Mouse (Mus musculus): ENCODE measurements around the gene Akap8. TPM values are rescaled to one million over a fixed set of nuclear protein-coding genes. Genes with fewer than 3 reads are reported as not detected.

Gene Akap8
- polyA plus RNA-seq, 1 experiment from 2014 or later: 93.1 TPM

GRCm38 (mm10) chr17:32313892-32314291, 7.1 kb downstream of the Akap8 start:
- H3K4me2 ChIP-seq: no peak overlapping the region

GRCm38 (mm10) chr17:32312801-32313200, 8.2 kb downstream of the Akap8 start:
- Histone ChIP-seq H3K4me3 (no peak overlapping the region), H3K27ac (no peak overlapping the region), H3K4me2 (no peak overlapping the region), H3K4me1 (no peaks in the 10 kb centered on the region), H3K36me3 (peaks cover 99% of the 10 kb centered on the region), H3K9me3 (no peaks in the 10 kb centered on the region), H3K9ac (no peak overlapping the region), H3K27me3 (no peaks in the 10 kb centered on the region)
- no peak for ATAC-seq (ENCODE audit: insufficient number of reproducible peaks, low FRiP score, low TSS enrichment, low read depth)
- WGBS: 97% methylated on average over 8 of the region's 8 CpGs

More at GRCm38 (mm10) chr17:32313892-32314291, 7.1 kb downstream of the Akap8 start:
- Histone ChIP-seq H3K27ac (no peak overlapping the region), H3K27me3 (no peaks in the 10 kb centered on the region), H3K4me1 (peaks cover 5% of the 10 kb centered on the region), H3K9ac (no peak overlapping the region), H3K4me3 (no peak overlapping the region), H3K9me3 (no peaks in the 10 kb centered on the region), H3K36me3 (peaks cover 96% of the 10 kb centered on the region)
- no peak for ATAC-seq (ENCODE audit: insufficient number of reproducible peaks, low FRiP score, low TSS enrichment, low read depth)
- 81% methylated on average over 5 of the region's 5 CpGs for WGBS

- Histone ChIP-seq H3K4me1 (no peaks in the 10 kb centered on the region), H3K4me2 (no peak overlapping the region), H3K27ac (no peak overlapping the region), H3K9ac (no peak overlapping the region), H3K36me3 (peaks cover 95% of the 10 kb centered on the region), H3K27me3 (no peaks in the 10 kb centered on the region), H3K4me3 (no peak overlapping the region), H3K9me3 (no peaks in the 10 kb centered on the region)
- ATAC-seq (ENCODE audit: insufficient number of reproducible peaks, low FRiP score, low TSS enrichment, low read depth): no peak
- WGBS: 89% methylated on average over 4 of the region's 4 CpGs
Measured at GRCm38 (mm10) chr17:32307963-32308362, 13.1 kb downstream of the Akap8 start.

- H3K36me3 ChIP-seq: no peaks in the 10 kb centered on the region
- no peak overlapping the region for H3K4me2 ChIP-seq
- no peak overlapping the region for H3K9ac ChIP-seq
- no peaks in the 10 kb centered on the region for H3K27me3 ChIP-seq
- no peak overlapping the region for H3K4me3 ChIP-seq
- ATAC-seq (ENCODE audit: insufficient number of reproducible peaks, low FRiP score, low TSS enrichment, low read depth): no peak
- no peaks in the 10 kb centered on the region for H3K4me1 ChIP-seq
- no peak overlapping the region for H3K27ac ChIP-seq
- H3K9me3 ChIP-seq: no peaks in the 10 kb centered on the region
- 84% methylated on average over 1 of the region's 1 CpGs for WGBS
Measured at GRCm38 (mm10) chr17:32298125-32298524, 22.9 kb downstream of the Akap8 start.

- Histone ChIP-seq H3K4me3 (no peak overlapping the region), H3K27ac (no peak overlapping the region), H3K9me3 (no peaks in the 10 kb centered on the region), H3K9ac (no peak overlapping the region), H3K4me1 (no peaks in the 10 kb centered on the region), H3K36me3 (no peaks in the 10 kb centered on the region), H3K27me3 (no peaks in the 10 kb centered on the region), H3K4me2 (no peak overlapping the region)
- 85% methylated on average over 2 of the region's 2 CpGs for WGBS
- ATAC-seq (ENCODE audit: insufficient number of reproducible peaks, low FRiP score, low TSS enrichment, low read depth): no peak
Measured at GRCm38 (mm10) chr17:32295901-32296300, 25.1 kb downstream of the Akap8 start.

- no peak overlapping the region for H3K4me2 ChIP-seq
- no peak for ATAC-seq (ENCODE audit: insufficient number of reproducible peaks, low FRiP score, low TSS enrichment, low read depth)
- no peaks in the 10 kb centered on the region for H3K36me3 ChIP-seq
- H3K9ac ChIP-seq: no peak overlapping the region
- no peak overlapping the region for H3K4me3 ChIP-seq
- no peaks in the 10 kb centered on the region for H3K4me1 ChIP-seq
- 80% methylated on average over 4 of the region's 4 CpGs for WGBS
- H3K27ac ChIP-seq: no peak overlapping the region
- no peaks in the 10 kb centered on the region for H3K9me3 ChIP-seq
- no peaks in the 10 kb centered on the region for H3K27me3 ChIP-seq
Measured at GRCm38 (mm10) chr17:32295160-32295559, 25.9 kb downstream of the Akap8 start.

- no peaks in the 10 kb centered on the region for H3K9me3 ChIP-seq
- H3K27me3 ChIP-seq: no peaks in the 10 kb centered on the region
- WGBS: 39% methylated on average over 6 of the region's 6 CpGs
- peak overlapping the region; percentile 99 for H3K27ac ChIP-seq
- H3K4me1 ChIP-seq: peaks cover 19% of the 10 kb centered on the region
- H3K4me2 ChIP-seq: peak overlapping the region; percentile 65
- no peak for ATAC-seq (ENCODE audit: insufficient number of reproducible peaks, low FRiP score, low TSS enrichment, low read depth)
- peak overlapping the region; percentile 94 for H3K4me3 ChIP-seq
- H3K9ac ChIP-seq: peak overlapping the region; percentile 97
- no peaks in the 10 kb centered on the region for H3K36me3 ChIP-seq
Measured at GRCm38 (mm10) chr17:32285138-32285670, 35.8 kb downstream of the Akap8 start.

GRCm38 (mm10) chr17:32284262-32285137, 36.5 kb downstream of the Akap8 start, which contains the start of gene Brd4:
TSS of gene Brd4 (minus strand) at chr17:32284722.
- peak within 1 kb of the TSS; percentile 97 for H3K9ac ChIP-seq

GRCm38 (mm10) chr17:32283771-32284221, 37.2 kb downstream of the Akap8 start:
- H3K9ac ChIP-seq: peak overlapping the region; percentile 97
- ATAC-seq (ENCODE audit: insufficient number of reproducible peaks, low FRiP score, low TSS enrichment, low read depth): peak; percentile 72
- under 1% methylated on average over 27 of the region's 41 CpGs for WGBS
- peak overlapping the region; percentile 94 for H3K4me3 ChIP-seq
- no peaks in the 10 kb centered on the region for H3K36me3 ChIP-seq
- peaks cover 19% of the 10 kb centered on the region for H3K4me1 ChIP-seq
- peak overlapping the region; percentile 65 for H3K4me2 ChIP-seq
- H3K27ac ChIP-seq: peak overlapping the region; percentile 99
- no peaks in the 10 kb centered on the region for H3K27me3 ChIP-seq
- no peaks in the 10 kb centered on the region for H3K9me3 ChIP-seq

More at GRCm38 (mm10) chr17:32284262-32285137, 36.5 kb downstream of the Akap8 start, which contains the start of gene Brd4:
- Histone ChIP-seq H3K27me3 (no peaks in the 10 kb centered on the region), H3K36me3 (no peaks in the 10 kb centered on the region), H3K9me3 (no peaks in the 10 kb centered on the region), H3K4me1 (peaks cover 19% of the 10 kb centered on the region), H3K27ac (peak within 1 kb of the TSS; percentile 99), H3K4me2 (peak within 1 kb of the TSS; percentile 65), H3K4me3 (peak within 1 kb of the TSS; percentile 94)
- peak; percentile 86 for ATAC-seq (ENCODE audit: insufficient number of reproducible peaks, low FRiP score, low TSS enrichment, low read depth)
- under 1% methylated on average over 83 of the region's 100 CpGs for WGBS

GRCm38 (mm10) chr17:32283341-32283740, 37.7 kb downstream of the Akap8 start:
- Histone ChIP-seq H3K4me2 (peak overlapping the region; percentile 65), H3K36me3 (no peaks in the 10 kb centered on the region), H3K4me3 (peak overlapping the region; percentile 94), H3K4me1 (peaks cover 19% of the 10 kb centered on the region), H3K9me3 (no peaks in the 10 kb centered on the region), H3K27me3 (no peaks in the 10 kb centered on the region), H3K27ac (peak overlapping the region; percentile 99), H3K9ac (peak overlapping the region; percentile 97)
- no peak for ATAC-seq (ENCODE audit: insufficient number of reproducible peaks, low FRiP score, low TSS enrichment, low read depth)
- WGBS: 8% methylated on average over 7 of the region's 7 CpGs

GRCm38 (mm10) chr17:32281611-32282310, 39.3 kb downstream of the Akap8 start:
- Histone ChIP-seq H3K4me2 (no peak overlapping the region), H3K9ac (no peak overlapping the region), H3K27ac (no peak overlapping the region), H3K27me3 (no peaks in the 10 kb centered on the region), H3K4me1 (peaks cover 19% of the 10 kb centered on the region), H3K4me3 (no peak overlapping the region), H3K36me3 (no peaks in the 10 kb centered on the region), H3K9me3 (no peaks in the 10 kb centered on the region)
- ATAC-seq (ENCODE audit: insufficient number of reproducible peaks, low FRiP score, low TSS enrichment, low read depth): no peak
- 66% methylated on average over 4 of the region's 4 CpGs for WGBS

Data from limb, embryonic 15.5 days (tissue).